Mouse (Mus musculus) lung, postnatal 0 days (tissue): ENCODE results near the gene Rps6kb1. TPM values are rescaled to one million over a fixed set of nuclear protein-coding genes. Genes with fewer than 3 reads are reported as not detected.
A peak's percentile ranks its signal among the peaks of the same experiment; 100 is the strongest.

Experiments
- ATAC-seq: fragments of 200-750 bp; cut with Nextera tagmentation; 2 replicates; pipeline ENCODE4 v1.8.0; 2017; ENCODE audit warnings: moderate library complexity
- DNase-seq: peaks from one replicate; pipeline ENCODE4 v3.0.0-alpha.2; 2016; ENCODE audit warnings: low spot score
- H3K27ac ChIP-seq: fragments of 300-500 bp; sonication (generic); 2 replicates; pipeline ENCODE4 v1.5.1; 2014; ENCODE audit warnings: antibody characterized with exemption, mild to moderate bottlenecking, low read length, mixed read lengths
- H3K27me3 ChIP-seq: fragments of 300-500 bp; sonication (generic); replicated peaks from 2 replicates; pipeline ENCODE4 v1.6.1; 2014; ENCODE audit warnings: low read length, mixed read lengths; ENCODE audit not compliant: insufficient read depth
- H3K36me3 ChIP-seq: fragments of 300-500 bp; sonication (generic); 2 replicates; pipeline ENCODE4 v1.6.1; 2014; ENCODE audit warnings: low read length, mixed read lengths; ENCODE audit not compliant: insufficient read depth
- H3K4me1 ChIP-seq: fragments of 300-500 bp; sonication (generic); 2 replicates; pipeline ENCODE4 v1.6.1; 2014; ENCODE audit warnings: antibody characterized with exemption, low read depth, low read length, mixed read lengths; ENCODE audit not compliant: insufficient read depth
- H3K4me2 ChIP-seq: fragments of 300-500 bp; sonication (generic); replicated peaks from 2 replicates; pipeline ENCODE4 v1.6.1; 2014; ENCODE audit warnings: low read depth, mild to moderate bottlenecking, low read length, moderate library complexity, mixed read lengths
- H3K4me3 ChIP-seq: fragments of 300-500 bp; sonication (generic); 2 replicates; pipeline ENCODE4 v1.5.1; 2014; ENCODE audit warnings: low read depth, low read length
- H3K9ac ChIP-seq: fragments of 300-500 bp; sonication (generic); replicated peaks from 2 replicates; pipeline ENCODE4 v1.6.1; 2014; ENCODE audit warnings: low read depth, mild to moderate bottlenecking
- H3K9me3 ChIP-seq: fragments of 300-500 bp; sonication (generic); 2 replicates; pipeline ENCODE4 v1.6.1; 2016; ENCODE audit warnings: low read length, mixed read lengths
- CTCF ChIP-seq: IDR thresholded peaks from 2 replicates; pipeline ENCODE4 v1.5.1; 2016; ENCODE audit warnings: antibody characterized with exemption, mild to moderate bottlenecking
- EP300 ChIP-seq: IDR thresholded peaks from 2 replicates; pipeline ENCODE4 v1.6.1; 2016; ENCODE audit warnings: antibody characterized with exemption, mild to moderate bottlenecking, control low read depth
- WGBS: fragments of 180-500 bp; shearing (Covaris S2); extraction: QIAGEN DNeasy Blood & Tissue Kit; methylation state at CpG from one replicate; pipeline ENCODE4 v1.1.7; 2014; 5-methylcytosine and 5-hydroxymethylcytosine counted together
- polyA plus RNA-seq: library from polyadenylated mRNA; unstranded; fragments of >200 nt; fragmentation: Nextera tagmentation; extraction: Ambion mirVana; gene quantifications from 2 replicates; pipeline ENCODE4 v1.2.1, GENCODE M21; 2015

The Rps6kb1 gene
- polyA plus RNA-seq, result 35.5 and 35.6 TPM in 2 replicates

- TF ChIP-seq CTCF (no peak), EP300 (no peak)
- peak within 1 kb of the TSS; percentile 77 for H3K4me2 ChIP-seq
- H3K4me3 ChIP-seq, result peak within 1 kb of the TSS; percentile 94
- H3K27me3 ChIP-seq, result no peaks in the 10 kb centered on the region
- H3K4me1 ChIP-seq, result peaks cover 7% of the 10 kb centered on the region; the same call in 1 of the 2 replicates
- peak within 1 kb of the TSS; percentile 95 for H3K9ac ChIP-seq
- peak within 1 kb of the TSS; percentile 90 for H3K27ac ChIP-seq
- ATAC-seq, result peak; percentile 99
- no peaks in the 10 kb centered on the region for H3K9me3 ChIP-seq
- peak; percentile 100 for DNase-seq
- under 1% methylated on average over 43 of the region's 43 CpGs for WGBS
- no peaks in the 10 kb centered on the region for H3K36me3 ChIP-seq
Measured at GRCm38 (mm10) chr11:86544639-86545299, at the start of gene Rps6kb1, which contains the start of gene Tubd1. Gene Rps6kb1 (minus strand): TSS chr11:86544805. Gene Tubd1 (plus strand): TSS chr11:86544991.

- Histone ChIP-seq H3K9me3 (no peaks in the 10 kb centered on the region), H3K9ac (no peak overlapping the region), H3K27me3 (no peaks in the 10 kb centered on the region), H3K27ac (peak overlapping the region; percentile 82), H3K36me3 (no peaks in the 10 kb centered on the region), H3K4me3 (no peak overlapping the region), H3K4me1 (peaks cover 17% of the 10 kb centered on the region; the same call in 1 of the 2 replicates), H3K4me2 (no peak overlapping the region)
- TF ChIP-seq EP300 (no peak), CTCF (no peak)
- no peak for DNase-seq
- 74% methylated on average over 5 of the region's 5 CpGs for WGBS
- no peak for ATAC-seq
Measured at GRCm38 (mm10) chr11:86593443-86593842, 48.8 kb upstream of the Rps6kb1 start.

GRCm38 (mm10) chr11:86592993-86593392, 48.4 kb upstream of the Rps6kb1 start:
- DNase-seq (peak; percentile 78), ATAC-seq (peak; percentile 60)
- H3K36me3 ChIP-seq, result no peaks in the 10 kb centered on the region
- peaks cover 20% of the 10 kb centered on the region; the same call in 1 of the 2 replicates for H3K4me1 ChIP-seq
- H3K27me3 ChIP-seq, result no peaks in the 10 kb centered on the region
- no peak overlapping the region for H3K4me3 ChIP-seq
- no peak overlapping the region for H3K9ac ChIP-seq
- no peak overlapping the region for H3K4me2 ChIP-seq
- no peaks in the 10 kb centered on the region for H3K9me3 ChIP-seq
- peak overlapping the region; percentile 82 for H3K27ac ChIP-seq
- peak; percentile 63; the same call in 1 of the 2 replicates for TF ChIP-seq EP300
- TF ChIP-seq CTCF, result no peak
- WGBS, result 6% methylated on average over 3 of the region's 3 CpGs

GRCm38 (mm10) chr11:86591931-86592616, 47.5 kb upstream of the Rps6kb1 start:
- Histone ChIP-seq H3K27me3 (no peaks in the 10 kb centered on the region), H3K4me3 (no peak overlapping the region), H3K9ac (no peak overlapping the region), H3K4me1 (peaks cover 21% of the 10 kb centered on the region; the same call in 1 of the 2 replicates), H3K9me3 (no peaks in the 10 kb centered on the region), H3K36me3 (no peaks in the 10 kb centered on the region), H3K27ac (peak overlapping the region; percentile 82), H3K4me2 (no peak overlapping the region)
- no peak for TF ChIP-seq EP300
- TF ChIP-seq CTCF, result no peak
- ATAC-seq, result no peak
- DNase-seq, result no peak
- 74% methylated on average over 2 of the region's 2 CpGs for WGBS

GRCm38 (mm10) chr11:86591301-86591845, 46.8 kb upstream of the Rps6kb1 start:
- WGBS, result 58% methylated on average over 4 of the region's 4 CpGs
- Histone ChIP-seq H3K27ac (0 out of 2 replicates have a peak overlapping the region, but pooled peaks have one; percentile 82), H3K9me3 (no peaks in the 10 kb centered on the region), H3K4me3 (no peak overlapping the region), H3K9ac (no peak overlapping the region), H3K4me2 (no peak overlapping the region), H3K4me1 (peaks cover 21% of the 10 kb centered on the region; the same call in 1 of the 2 replicates), H3K27me3 (no peaks in the 10 kb centered on the region), H3K36me3 (no peaks in the 10 kb centered on the region)
- ATAC-seq (no peak), DNase-seq (no peak)
- TF ChIP-seq CTCF, result no peak
- TF ChIP-seq EP300, result no peak

GRCm38 (mm10) chr11:86590579-86590978, 46.0 kb upstream of the Rps6kb1 start:
- DNase-seq, result peak; percentile 75
- 0 out of 2 replicates have a peak overlapping the region, but pooled peaks have one; percentile 0 for H3K27ac ChIP-seq
- ATAC-seq, result no peak
- H3K4me1 ChIP-seq, result peaks cover 21% of the 10 kb centered on the region; the same call in 1 of the 2 replicates
- H3K9me3 ChIP-seq, result no peaks in the 10 kb centered on the region
- no peaks in the 10 kb centered on the region for H3K36me3 ChIP-seq
- H3K4me2 ChIP-seq, result no peak overlapping the region
- WGBS, result 57% methylated on average over 10 of the region's 10 CpGs
- no peak overlapping the region for H3K4me3 ChIP-seq
- H3K9ac ChIP-seq, result no peak overlapping the region
- TF ChIP-seq CTCF (no peak), EP300 (no peak; the same call in 1 of the 2 replicates)
- H3K27me3 ChIP-seq, result no peaks in the 10 kb centered on the region
